Mouse (Mus musculus) liver, embryonic 14.5 days (tissue): ENCODE data around the gene Polr2h. TPM values are rescaled to one million over a fixed set of nuclear protein-coding genes. Genes with fewer than 3 reads are reported as not detected.

Experiments used
- ATAC-seq: fragments of 200-750 bp; cut with Nextera tagmentation; 2 replicates; pipeline ENCODE4 v1.8.0; 2017; ENCODE audit warnings: moderate number of reproducible peaks, mild to moderate bottlenecking, moderate library complexity; ENCODE audit not compliant: insufficient read depth
- DNase-seq, 3 experiments: peaks; one replicate each; pipeline ENCODE4 v3.0.0-alpha.2; 2012 to 2013; ENCODE audit warnings: low read depth in 3 of 3, low spot score in 3 of 3
- H3K27ac ChIP-seq: fragments of 300-500 bp; sonication (generic); 2 replicates; pipeline ENCODE4 v1.5.1; 2014; ENCODE audit warnings: moderate library complexity, mild to moderate bottlenecking, control low read depth, inconsistent platforms
- H3K27me3 ChIP-seq: fragments of 300-500 bp; sonication (generic); 2 replicates; pipeline ENCODE4 v1.6.1; 2014; ENCODE audit warnings: mild to moderate bottlenecking, low read length, moderate library complexity; ENCODE audit not compliant: control insufficient read depth, insufficient read depth
- H3K36me3 ChIP-seq: fragments of 300-500 bp; sonication (generic); replicated peaks from 2 replicates; pipeline ENCODE4 v1.6.1; 2014; ENCODE audit warnings: low read depth; ENCODE audit not compliant: control insufficient read depth, insufficient read depth
- H3K4me1 ChIP-seq, 2 experiments: fragments of 200-500 bp in 1 of 2; fragments of 300-500 bp in 1 of 2; sonication (generic) in 1 of 2; replicated peaks; 2 replicates each; pipeline ENCODE4 v1.6.1; 2012 to 2014; ENCODE audit warnings: antibody characterized with exemption in 1 of 2, inconsistent platforms in 1 of 2, low read length in 1 of 2; ENCODE audit not compliant: control insufficient read depth in 2 of 2, insufficient read depth in 2 of 2
- H3K4me2 ChIP-seq: fragments of 300-500 bp; sonication (generic); 2 replicates; pipeline ENCODE4 v1.6.1; 2014; ENCODE audit warnings: low read depth, mild to moderate bottlenecking, control low read depth, moderate library complexity
- H3K4me3 ChIP-seq, 2 experiments: fragments of 200-500 bp in 1 of 2; fragments of 300-500 bp in 1 of 2; sonication (generic) in 1 of 2; 2 replicates each; pipeline ENCODE4 v1.5.1; 2012 to 2014; ENCODE audit warnings: low read depth in 2 of 2, low read length in 2 of 2, mild to moderate bottlenecking in 2 of 2, control low read depth in 1 of 2, inconsistent platforms in 1 of 2, moderate library complexity in 1 of 2; ENCODE audit not compliant: insufficient read depth in 1 of 2
- H3K9ac ChIP-seq: fragments of 300-500 bp; sonication (generic); replicated peaks from 2 replicates; pipeline ENCODE4 v1.6.1; 2014; ENCODE audit warnings: mild to moderate bottlenecking, control low read depth, moderate library complexity
- H3K9me3 ChIP-seq: fragments of 300-500 bp; sonication (generic); 2 replicates; pipeline ENCODE4 v1.6.1; 2016; ENCODE audit warnings: low read length, mixed read lengths; ENCODE audit not compliant: control insufficient read depth
- CTCF ChIP-seq: IDR thresholded peaks from 2 replicates; pipeline ENCODE4 v1.5.1; 2016; ENCODE audit warnings: antibody characterized with exemption, low read depth, control low read depth
- EP300 ChIP-seq: IDR thresholded peaks from 2 replicates; pipeline ENCODE4 v1.6.1; 2016; ENCODE audit warnings: antibody characterized with exemption, low read depth
- WGBS: fragments of 180-500 bp; shearing (Covaris S2); extraction: QIAGEN DNeasy Blood & Tissue Kit; methylation state at CpG from one replicate; pipeline ENCODE4 v1.1.7; 2014; ENCODE audit not compliant: insufficient replicate concordance; 5-methylcytosine and 5-hydroxymethylcytosine counted together
- polyA plus RNA-seq, 2 experiments: library from polyadenylated mRNA; depleted of rRNA in 1 of 2; stranded (reverse) in 1 of 2; unstranded in 1 of 2; fragments of >200 nt; fragmentation: Nextera tagmentation in 1 of 2; extraction: Ambion mirVana in 1 of 2; gene quantifications; 2 replicates each; pipeline versions ENCODE4 v1.2.1 to v1.2.3; 2012 to 2014

The Polr2h gene
- polyA plus RNA-seq, 2 experiments: 30.1 to 45.4 TPM

- H3K4me1 ChIP-seq: no peaks in the 10 kb centered on the region
- no peak overlapping the region for H3K4me3 ChIP-seq
- TF ChIP-seq CTCF (peak; percentile 41; the same call in 1 of the 2 replicates), EP300 (no peak)
- DNase-seq: peak in 2 of 3 experiments; percentile 4 to 14
- no peaks in the 10 kb centered on the region for H3K36me3 ChIP-seq
- WGBS: 7% methylated on average over 3 of the region's 3 CpGs
- H3K27me3 ChIP-seq: no peaks in the 10 kb centered on the region
- no peak overlapping the region for H3K4me2 ChIP-seq
- H3K27ac ChIP-seq: no peak overlapping the region
- no peak overlapping the region for H3K9ac ChIP-seq
- no peaks in the 10 kb centered on the region for H3K9me3 ChIP-seq
- no peak for ATAC-seq
These were observed 44.2 kb downstream of the Polr2h start for GRCm38 (mm10) chr16:20761681-20762080.

- no peak overlapping the region for H3K9ac ChIP-seq
- H3K9me3 ChIP-seq: no peaks in the 10 kb centered on the region
- H3K4me1 ChIP-seq: no peaks in the 10 kb centered on the region
- H3K27ac ChIP-seq: no peak overlapping the region
- no peak for ATAC-seq
- 38% methylated on average over 9 of the region's 9 CpGs for WGBS
- H3K36me3 ChIP-seq: no peaks in the 10 kb centered on the region
- TF ChIP-seq EP300: no peak
- TF ChIP-seq CTCF: peak; percentile 80
- H3K27me3 ChIP-seq: no peaks in the 10 kb centered on the region
- peak; percentile 17 to 28 (median 20) for DNase-seq
- H3K4me3 ChIP-seq: no peak overlapping the region
- no peak overlapping the region for H3K4me2 ChIP-seq
These were observed 47.8 kb downstream of the Polr2h start for GRCm38 (mm10) chr16:20765244-20765643.

Other genes with a start within 250 kb of the Polr2h start
- 19.6 and 23.3 TPM in 2 replicates for gene Eif2b5, start 218.8 kb upstream of the Polr2h start, polyA plus RNA-seq (2012; rRNA removed)
- gene Eif2b5, start 218.8 kb upstream of the Polr2h start, polyA plus RNA-seq (2014; fragmentation: Nextera tagmentation; extraction: Ambion mirVana): 39.0 and 44.1 TPM in 2 replicates
- gene Dvl3, start 200.7 kb upstream of the Polr2h start, polyA plus RNA-seq (2012; rRNA removed): 7.3 and 8.8 TPM in 2 replicates
- 4.9 and 5.0 TPM in 2 replicates for gene Dvl3, start 200.7 kb upstream of the Polr2h start, polyA plus RNA-seq (2014; fragmentation: Nextera tagmentation; extraction: Ambion mirVana)
- gene Ap2m1, start 182.2 kb upstream of the Polr2h start, polyA plus RNA-seq (2012; rRNA removed): 259 and 268 TPM in 2 replicates
- gene Ap2m1, start 182.2 kb upstream of the Polr2h start, polyA plus RNA-seq (2014; fragmentation: Nextera tagmentation; extraction: Ambion mirVana): 364 and 392 TPM in 2 replicates
- gene Abcf3, start 169.1 kb upstream of the Polr2h start, polyA plus RNA-seq (2012; rRNA removed): 14.3 and 15.0 TPM in 2 replicates
- 19.5 and 24.4 TPM in 2 replicates for gene Abcf3, start 169.1 kb upstream of the Polr2h start, polyA plus RNA-seq (2014; fragmentation: Nextera tagmentation; extraction: Ambion mirVana)
- gene Vwa5b2, start 128.2 kb upstream of the Polr2h start, polyA plus RNA-seq (2012; rRNA removed): 0.23 and 0.35 TPM in 2 replicates
- gene Vwa5b2, start 128.2 kb upstream of the Polr2h start, polyA plus RNA-seq (2014; fragmentation: Nextera tagmentation; extraction: Ambion mirVana): 0.18 and 0.19 TPM in 2 replicates
- gene Eef1akmt4, start 106.1 kb upstream of the Polr2h start, polyA plus RNA-seq (2012; rRNA removed): 9.4 and 10.3 TPM in 2 replicates
- gene Eef1akmt4, start 106.1 kb upstream of the Polr2h start, polyA plus RNA-seq (2014; fragmentation: Nextera tagmentation; extraction: Ambion mirVana): 18.1 and 20.7 TPM in 2 replicates
- 0.04 and 0.08 TPM in 2 replicates for gene Gm49333, start 106.1 kb upstream of the Polr2h start, polyA plus RNA-seq (2012; rRNA removed)
- gene Gm49333, start 106.1 kb upstream of the Polr2h start, polyA plus RNA-seq (2014; fragmentation: Nextera tagmentation; extraction: Ambion mirVana): not detected in 2 replicates
- gene Alg3, start 105.9 kb upstream of the Polr2h start, polyA plus RNA-seq (2012; rRNA removed): 9.3 and 12.7 TPM in 2 replicates
- 21.7 and 23.6 TPM in 2 replicates for gene Alg3, start 105.9 kb upstream of the Polr2h start, polyA plus RNA-seq (2014; fragmentation: Nextera tagmentation; extraction: Ambion mirVana)
- 0.32 and 0.38 TPM in 2 replicates for gene Camk2n2, start 96.4 kb upstream of the Polr2h start, polyA plus RNA-seq (2012; rRNA removed)
- 0.19 and 0.32 TPM in 2 replicates for gene Camk2n2, start 96.4 kb upstream of the Polr2h start, polyA plus RNA-seq (2014; fragmentation: Nextera tagmentation; extraction: Ambion mirVana)
- 0.08 TPM in 1 of 2 replicates, not detected in the other for gene Ece2, start 87.8 kb upstream of the Polr2h start, polyA plus RNA-seq (2012; rRNA removed)
- gene Ece2, start 87.8 kb upstream of the Polr2h start, polyA plus RNA-seq (2014; fragmentation: Nextera tagmentation; extraction: Ambion mirVana): 0.04 TPM in 1 of 2 replicates, not detected in the other
- gene Psmd2, start 66.0 kb upstream of the Polr2h start, polyA plus RNA-seq (2012; rRNA removed): 61.5 and 89.2 TPM in 2 replicates
- gene Psmd2, start 66.0 kb upstream of the Polr2h start, polyA plus RNA-seq (2014; fragmentation: Nextera tagmentation; extraction: Ambion mirVana): 162 and 165 TPM in 2 replicates
- gene Eif4g1, start 49.4 kb upstream of the Polr2h start, polyA plus RNA-seq (2012; rRNA removed): 76.0 and 101 TPM in 2 replicates
- 65.1 and 76.7 TPM in 2 replicates for gene Eif4g1, start 49.4 kb upstream of the Polr2h start, polyA plus RNA-seq (2014; fragmentation: Nextera tagmentation; extraction: Ambion mirVana)
- 1.0 and 1.4 TPM in 2 replicates for gene Fam131a, start 24.4 kb upstream of the Polr2h start, polyA plus RNA-seq (2012; rRNA removed)
- gene Fam131a, start 24.4 kb upstream of the Polr2h start, polyA plus RNA-seq (2014; fragmentation: Nextera tagmentation; extraction: Ambion mirVana): 1.3 TPM in 2 replicates
- 16.7 and 20.9 TPM in 2 replicates for gene Clcn2, start 81 bp downstream of the Polr2h start, polyA plus RNA-seq (2012; rRNA removed)
- gene Clcn2, start 81 bp downstream of the Polr2h start, polyA plus RNA-seq (2014; fragmentation: Nextera tagmentation; extraction: Ambion mirVana): 4.9 and 5.6 TPM in 2 replicates
- gene Chrd, start 15.5 kb downstream of the Polr2h start, polyA plus RNA-seq (2012; rRNA removed): 0.42 and 0.71 TPM in 2 replicates
- gene Chrd, start 15.5 kb downstream of the Polr2h start, polyA plus RNA-seq (2014; fragmentation: Nextera tagmentation; extraction: Ambion mirVana): 0.21 and 0.24 TPM in 2 replicates
- gene Thpo, start 16.8 kb downstream of the Polr2h start, polyA plus RNA-seq (2012; rRNA removed): 2.8 and 3.6 TPM in 2 replicates
- gene Thpo, start 16.8 kb downstream of the Polr2h start, polyA plus RNA-seq (2014; fragmentation: Nextera tagmentation; extraction: Ambion mirVana): 3.6 and 3.7 TPM in 2 replicates